Mouse (Mus musculus): ENCODE measurements around the gene Atg101. TPM values are rescaled to one million over a fixed set of nuclear protein-coding genes. Genes with fewer than 3 reads are reported as not detected.

Gene Atg101
- polyA plus RNA-seq, 1 experiment from 2014 or later, result 69.4 TPM

DNA sequence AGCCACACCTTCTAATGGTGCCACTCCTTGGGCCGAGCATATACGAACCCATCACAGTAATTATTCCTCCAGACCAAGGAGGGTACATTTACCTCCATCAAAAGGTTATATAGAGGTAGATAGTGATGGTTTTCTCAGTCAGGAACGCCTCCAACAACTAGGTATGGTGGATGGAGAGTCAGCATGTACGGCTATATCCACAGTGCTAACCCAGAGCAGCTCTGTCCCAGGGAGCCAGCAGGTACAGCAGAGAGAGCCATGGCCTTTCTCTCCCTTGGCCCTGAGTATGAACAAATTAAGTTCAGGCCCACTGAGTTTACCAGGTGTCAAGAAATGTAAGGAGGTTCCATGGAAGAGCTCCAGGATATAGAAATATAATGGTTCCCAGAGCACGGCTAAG, 32.1 kb upstream of the Atg101 start:
- no peaks in the 10 kb centered on the region for H3K36me3 ChIP-seq (ENCODE audit: control insufficient read depth, insufficient read depth, low read length)
- no peak overlapping the region for H3K4me3 ChIP-seq (ENCODE audit: low read depth, low read length)
- no peak for ATAC-seq (ENCODE audit: low read depth)
- H3K27me3 ChIP-seq (ENCODE audit: control insufficient read depth, insufficient read depth, low read length), result no peaks in the 10 kb centered on the region
- no peak overlapping the region for H3K4me2 ChIP-seq (ENCODE audit: low read depth, low read length)
- H3K9ac ChIP-seq (replicated peaks; ENCODE audit: low read depth, low read length), result no peak overlapping the region
- 91% methylated on average over 5 of the region's 5 CpGs for WGBS
- no peaks in the 10 kb centered on the region for H3K9me3 ChIP-seq (ENCODE audit: control insufficient read depth, low read length)
- no peak overlapping the region for H3K27ac ChIP-seq (ENCODE audit: low read depth, low read length)
- 0 out of 2 replicates have a peak, but pooled peaks cover 7% of the 10 kb centered on the region for H3K4me1 ChIP-seq (ENCODE audit: control insufficient read depth, insufficient read depth, low read length)

DNA sequence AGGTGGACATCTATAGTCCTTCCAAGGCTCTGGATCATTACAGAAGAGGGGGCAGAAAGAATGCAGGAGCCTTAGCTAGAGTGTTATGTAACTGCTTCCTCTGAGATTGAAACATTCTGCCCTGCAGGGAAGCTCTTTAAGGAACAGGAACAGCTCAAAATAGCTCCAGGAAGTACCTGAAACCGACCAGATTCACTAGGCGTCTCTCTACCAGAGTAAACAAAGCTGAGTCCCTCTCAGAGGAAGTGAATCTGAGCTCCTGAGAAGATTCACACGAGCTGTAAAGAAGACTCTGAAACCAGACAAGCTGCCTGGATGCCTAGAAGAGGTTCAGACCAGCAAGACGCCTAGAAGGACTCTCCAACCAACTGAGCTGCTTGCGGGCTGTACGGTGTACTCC, 31.5 kb upstream of the Atg101 start:
- H3K9ac ChIP-seq (replicated peaks; ENCODE audit: low read depth, low read length), result no peak overlapping the region
- no peaks in the 10 kb centered on the region for H3K27me3 ChIP-seq (ENCODE audit: control insufficient read depth, insufficient read depth, low read length)
- H3K4me1 ChIP-seq (ENCODE audit: control insufficient read depth, insufficient read depth, low read length), result 0 out of 2 replicates have a peak, but pooled peaks cover 3% of the 10 kb centered on the region
- no peak for ATAC-seq (ENCODE audit: low read depth)
- no peaks in the 10 kb centered on the region for H3K36me3 ChIP-seq (ENCODE audit: control insufficient read depth, insufficient read depth, low read length)
- WGBS, result 89% methylated on average over 6 of the region's 6 CpGs
- H3K4me3 ChIP-seq (ENCODE audit: low read depth, low read length), result no peak overlapping the region
- no peaks in the 10 kb centered on the region for H3K9me3 ChIP-seq (ENCODE audit: control insufficient read depth, low read length)
- no peak overlapping the region for H3K4me2 ChIP-seq (ENCODE audit: low read depth, low read length)
- no peak overlapping the region for H3K27ac ChIP-seq (ENCODE audit: low read depth, low read length)

DNA sequence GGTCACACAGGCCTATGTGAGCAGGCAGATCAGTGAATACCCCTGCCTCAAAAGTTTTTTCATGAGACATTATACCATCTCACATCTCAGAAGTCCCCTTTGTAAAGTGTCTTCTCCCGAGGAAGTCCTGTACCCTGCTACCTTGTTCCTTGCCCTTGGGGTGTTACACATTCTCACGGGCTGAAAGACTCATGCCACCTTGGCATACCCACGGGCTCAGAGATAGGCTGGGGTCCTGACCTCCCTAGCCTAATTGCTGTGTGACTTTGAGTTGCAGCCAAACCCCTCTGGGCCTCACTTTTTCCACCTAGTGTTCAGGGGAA, 30.5 kb upstream of the Atg101 start:
- H3K36me3 ChIP-seq (ENCODE audit: control insufficient read depth, insufficient read depth, low read length), result no peaks in the 10 kb centered on the region
- no peaks in the 10 kb centered on the region for H3K27me3 ChIP-seq (ENCODE audit: control insufficient read depth, insufficient read depth, low read length)
- H3K27ac ChIP-seq (ENCODE audit: low read depth, low read length), result 0 out of 2 replicates have a peak overlapping the region, but pooled peaks have one; percentile 34
- peak overlapping the region; percentile 87 for H3K4me2 ChIP-seq (ENCODE audit: low read depth, low read length)
- ATAC-seq (ENCODE audit: low read depth), result no peak
- peak overlapping the region; percentile 62 for H3K4me3 ChIP-seq (ENCODE audit: low read depth, low read length)
- no peaks in the 10 kb centered on the region for H3K9me3 ChIP-seq (ENCODE audit: control insufficient read depth, low read length)
- WGBS, result 35% methylated on average over 3 of the region's 3 CpGs
- H3K9ac ChIP-seq (replicated peaks; ENCODE audit: low read depth, low read length), result peak overlapping the region; percentile 86
- 0 out of 2 replicates have a peak, but pooled peaks cover 3% of the 10 kb centered on the region for H3K4me1 ChIP-seq (ENCODE audit: control insufficient read depth, insufficient read depth, low read length)

DNA sequence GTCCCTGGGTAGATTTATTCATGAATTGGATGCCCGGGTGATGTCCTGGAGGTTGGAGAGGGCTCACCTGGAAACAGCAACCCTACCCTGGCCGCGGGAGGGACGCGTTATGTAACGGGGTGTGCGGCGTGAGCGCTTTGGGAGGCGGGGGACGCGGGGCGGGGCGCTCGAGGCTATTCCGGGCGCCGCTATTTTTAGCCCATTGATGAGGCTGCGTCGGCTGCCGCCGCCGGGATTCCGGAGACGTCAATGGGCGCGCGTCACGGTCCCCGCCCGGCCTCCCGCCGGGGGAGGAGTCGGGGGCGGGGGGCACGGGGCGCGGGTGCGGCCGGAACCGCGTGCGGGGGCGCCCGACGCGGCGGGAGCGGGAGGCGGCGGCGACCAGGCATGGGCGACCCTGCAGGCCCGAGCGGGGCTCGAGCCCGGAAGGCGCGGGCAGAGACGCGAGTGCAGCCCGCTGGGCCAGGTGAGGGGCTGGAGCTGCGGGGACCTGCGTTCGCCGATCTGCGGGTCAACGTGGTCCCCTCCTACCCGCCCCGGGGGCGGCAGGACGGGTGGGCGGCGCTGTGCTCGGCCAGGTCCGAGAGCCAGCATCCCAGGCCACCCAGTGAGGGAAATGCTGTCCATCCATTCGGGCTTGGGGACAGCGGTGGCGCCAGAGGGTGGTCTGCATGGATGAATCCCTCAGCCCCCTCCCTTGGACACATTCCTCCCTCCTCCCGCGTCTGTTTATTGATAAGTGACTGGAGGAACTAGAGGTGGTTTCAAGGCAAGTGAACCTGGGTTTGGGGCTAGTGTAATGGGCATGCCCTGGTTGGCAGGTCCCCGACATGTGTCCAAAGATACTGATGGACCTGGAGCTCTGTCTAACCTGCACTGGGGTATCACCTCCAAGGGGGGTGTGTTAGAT, 29.9 kb upstream of the Atg101 start, which contains the start of gene Nr4a1:
TSS of gene Nr4a1 (plus strand) at position 384 of the 910 bp plus-strand sequence.
- H3K27me3 ChIP-seq (ENCODE audit: control insufficient read depth, insufficient read depth, low read length), result no peaks in the 10 kb centered on the region
- under 1% methylated on average over 62 of the region's 82 CpGs for WGBS
- 0 out of 2 replicates have a peak, but pooled peaks cover 3% of the 10 kb centered on the region for H3K4me1 ChIP-seq (ENCODE audit: control insufficient read depth, insufficient read depth, low read length)
- peak within 1 kb of the TSS; percentile 34 for H3K27ac ChIP-seq (ENCODE audit: low read depth, low read length)
- ATAC-seq (ENCODE audit: low read depth), result peak; percentile 60
- H3K9ac ChIP-seq (replicated peaks; ENCODE audit: low read depth, low read length), result peak within 1 kb of the TSS; percentile 86
- peak within 1 kb of the TSS; percentile 62 for H3K4me3 ChIP-seq (ENCODE audit: low read depth, low read length)
- H3K9me3 ChIP-seq (ENCODE audit: control insufficient read depth, low read length), result no peaks in the 10 kb centered on the region
- H3K4me2 ChIP-seq (ENCODE audit: low read depth, low read length), result peak within 1 kb of the TSS; percentile 87
- H3K36me3 ChIP-seq (ENCODE audit: control insufficient read depth, insufficient read depth, low read length), result no peaks in the 10 kb centered on the region

DNA sequence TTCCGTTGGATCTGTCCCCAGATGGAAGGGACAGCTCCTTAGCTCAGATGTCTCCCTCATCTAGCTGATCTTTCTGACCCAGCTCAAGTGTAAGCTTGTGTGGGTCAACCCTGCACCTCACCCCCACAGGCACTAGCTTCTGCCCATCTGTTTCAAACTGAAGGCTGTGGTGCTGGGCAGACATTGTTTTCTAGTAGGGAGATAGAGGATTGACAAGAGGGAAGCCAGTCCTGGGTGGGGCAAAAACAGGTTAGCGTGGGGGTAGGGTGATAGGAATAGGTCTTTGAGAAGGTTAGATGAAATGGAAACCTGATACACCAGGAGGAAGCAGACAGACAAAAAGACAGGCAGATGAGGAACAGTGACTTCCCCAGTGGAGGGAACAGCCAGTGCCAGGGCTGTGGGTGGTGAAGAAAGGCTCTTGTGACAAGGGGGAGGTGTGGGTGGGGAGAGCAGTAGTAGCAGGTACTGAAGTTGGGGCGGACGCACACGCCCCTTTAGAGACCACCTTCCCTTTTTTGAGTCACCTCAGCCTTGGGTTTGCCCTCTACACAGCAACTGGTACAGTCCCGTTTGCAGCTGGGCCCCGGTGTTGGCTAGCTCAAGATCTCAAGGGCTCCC, 28.1 kb upstream of the Atg101 start:
- Histone ChIP-seq H3K27me3 (ENCODE audit: control insufficient read depth, insufficient read depth, low read length) (no peaks in the 10 kb centered on the region), H3K9ac (replicated peaks; ENCODE audit: low read depth, low read length) (no peak overlapping the region), H3K36me3 (ENCODE audit: control insufficient read depth, insufficient read depth, low read length) (no peaks in the 10 kb centered on the region), H3K4me2 (ENCODE audit: low read depth, low read length) (no peak overlapping the region), H3K4me3 (ENCODE audit: low read depth, low read length) (no peak overlapping the region), H3K9me3 (ENCODE audit: control insufficient read depth, low read length) (no peaks in the 10 kb centered on the region), H3K27ac (ENCODE audit: low read depth, low read length) (no peak overlapping the region), H3K4me1 (ENCODE audit: control insufficient read depth, insufficient read depth, low read length) (0 out of 2 replicates have a peak, but pooled peaks cover 3% of the 10 kb centered on the region)
- WGBS, result 84% methylated on average over 7 of the region's 7 CpGs
- ATAC-seq (ENCODE audit: low read depth), result no peak

DNA sequence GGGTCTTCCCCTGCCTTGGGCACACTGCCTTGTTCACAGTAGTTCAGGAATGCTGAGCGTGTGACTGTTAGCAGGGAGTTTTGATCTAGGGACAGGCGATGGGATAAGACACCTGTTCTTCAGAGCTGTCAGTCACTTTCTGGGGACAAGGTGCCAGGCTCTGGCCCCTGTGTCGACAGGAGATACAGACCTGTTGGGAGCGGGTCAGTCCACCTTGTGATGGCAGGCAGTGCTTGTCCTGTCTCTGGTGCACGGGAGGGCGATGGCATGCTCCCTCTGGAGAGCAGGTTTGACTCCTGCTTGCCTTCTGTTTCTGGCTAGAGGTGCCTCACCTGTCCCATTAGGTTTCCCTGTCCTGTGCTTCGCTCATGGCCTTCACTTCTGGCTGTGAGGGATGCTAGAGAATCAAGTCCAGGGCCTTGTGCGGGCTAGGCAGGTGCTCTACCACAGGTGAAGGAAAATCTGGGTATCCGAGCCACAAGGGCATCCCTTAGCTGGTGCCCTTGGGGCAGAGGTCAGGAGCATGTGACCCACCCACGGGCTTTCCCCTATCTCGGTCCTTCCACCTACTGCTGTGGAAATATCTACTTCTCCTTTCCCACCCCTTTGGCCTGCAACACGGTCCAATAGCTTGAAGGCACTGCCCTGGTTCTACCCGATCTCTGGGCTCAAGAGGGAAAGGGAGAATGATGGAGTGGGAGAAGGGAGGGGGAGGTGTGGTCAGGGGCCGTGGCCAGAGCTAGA, 27.4 kb upstream of the Atg101 start:
- no peak for ATAC-seq (ENCODE audit: low read depth)
- H3K4me2 ChIP-seq (ENCODE audit: low read depth, low read length), result no peak overlapping the region
- no peak overlapping the region for H3K27ac ChIP-seq (ENCODE audit: low read depth, low read length)
- WGBS, result 80% methylated on average over 14 of the region's 14 CpGs
- no peaks in the 10 kb centered on the region for H3K27me3 ChIP-seq (ENCODE audit: control insufficient read depth, insufficient read depth, low read length)
- no peaks in the 10 kb centered on the region for H3K36me3 ChIP-seq (ENCODE audit: control insufficient read depth, insufficient read depth, low read length)
- H3K9me3 ChIP-seq (ENCODE audit: control insufficient read depth, low read length), result no peaks in the 10 kb centered on the region
- no peak overlapping the region for H3K4me3 ChIP-seq (ENCODE audit: low read depth, low read length)
- H3K9ac ChIP-seq (replicated peaks; ENCODE audit: low read depth, low read length), result no peak overlapping the region
- H3K4me1 ChIP-seq (ENCODE audit: control insufficient read depth, insufficient read depth, low read length), result 0 out of 2 replicates have a peak, but pooled peaks cover 3% of the 10 kb centered on the region

DNA sequence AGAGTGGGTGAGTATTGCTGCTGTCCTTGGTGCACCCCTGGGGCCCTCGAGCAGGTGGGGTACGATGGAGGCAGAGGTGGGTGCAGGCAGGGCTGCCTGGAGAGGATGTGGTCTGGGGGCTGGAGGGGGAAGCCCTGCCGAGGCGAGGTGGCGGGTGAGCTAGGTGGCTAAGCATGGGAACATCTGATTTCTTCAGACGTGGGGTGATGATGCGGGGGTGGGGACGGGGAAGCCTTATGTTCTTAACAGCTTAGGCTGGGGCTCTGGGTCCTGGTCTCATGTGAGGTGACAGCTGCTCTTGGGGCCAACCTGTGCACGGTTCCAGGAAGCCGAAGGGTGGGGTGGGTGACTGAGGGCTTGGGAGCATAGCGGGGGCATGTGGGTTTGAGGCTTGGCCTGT, 25.7 kb upstream of the Atg101 start:
- Histone ChIP-seq H3K9ac (replicated peaks; ENCODE audit: low read depth, low read length) (no peak overlapping the region), H3K4me3 (ENCODE audit: low read depth, low read length) (no peak overlapping the region), H3K36me3 (ENCODE audit: control insufficient read depth, insufficient read depth, low read length) (no peaks in the 10 kb centered on the region), H3K27me3 (ENCODE audit: control insufficient read depth, insufficient read depth, low read length) (no peaks in the 10 kb centered on the region), H3K27ac (ENCODE audit: low read depth, low read length) (no peak overlapping the region), H3K4me2 (ENCODE audit: low read depth, low read length) (no peak overlapping the region), H3K9me3 (ENCODE audit: control insufficient read depth, low read length) (no peaks in the 10 kb centered on the region), H3K4me1 (ENCODE audit: control insufficient read depth, insufficient read depth, low read length) (0 out of 2 replicates have a peak, but pooled peaks cover 3% of the 10 kb centered on the region)
- WGBS, result 85% methylated on average over 11 of the region's 11 CpGs
- no peak for ATAC-seq (ENCODE audit: low read depth)

DNA sequence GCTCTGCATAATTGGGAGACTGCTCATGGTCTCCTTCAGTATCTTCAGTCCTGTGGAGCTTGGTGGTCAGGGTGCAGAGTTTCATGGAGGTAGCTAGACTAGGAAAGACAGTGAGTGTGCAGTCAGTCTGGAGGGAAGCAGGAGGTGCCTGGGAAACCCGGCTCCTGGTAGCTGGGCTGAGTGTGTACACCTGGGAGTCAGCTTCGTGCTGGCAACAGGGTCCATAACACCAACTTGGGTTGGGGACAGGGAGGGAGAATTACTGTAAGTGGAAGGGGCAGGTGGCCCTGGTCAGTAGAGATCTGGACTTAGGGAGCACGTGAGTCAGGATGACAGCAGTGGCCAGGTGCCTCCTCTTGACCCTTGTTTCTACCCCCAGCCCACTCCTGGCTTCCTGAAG, 24.1 kb upstream of the Atg101 start:
- H3K27ac ChIP-seq (ENCODE audit: low read depth, low read length), result no peak overlapping the region
- 81% methylated on average over 3 of the region's 3 CpGs for WGBS

More for the DNA sequence above, 24.1 kb upstream of the Atg101 start:
- Histone ChIP-seq H3K36me3 (ENCODE audit: control insufficient read depth, insufficient read depth, low read length) (no peaks in the 10 kb centered on the region), H3K9ac (replicated peaks; ENCODE audit: low read depth, low read length) (no peak overlapping the region), H3K4me2 (ENCODE audit: low read depth, low read length) (no peak overlapping the region), H3K27me3 (ENCODE audit: control insufficient read depth, insufficient read depth, low read length) (no peaks in the 10 kb centered on the region), H3K4me1 (ENCODE audit: control insufficient read depth, insufficient read depth, low read length) (no peaks in the 10 kb centered on the region), H3K9me3 (ENCODE audit: control insufficient read depth, low read length) (no peaks in the 10 kb centered on the region), H3K4me3 (ENCODE audit: low read depth, low read length) (no peak overlapping the region)
- ATAC-seq (ENCODE audit: low read depth), result no peak

Measured in neural tube, embryonic 14.5 days (tissue).